Mouse (Mus musculus) heart, adult 2 months (tissue): ENCODE data around the gene Mrgprg.

Experiments
- CTCF ChIP-seq: fragments of 200-600 bp; IDR thresholded peaks from 2 replicates; pipeline ENCODE4 v1.8.1; 2022; ENCODE audit warnings: antibody characterized with exemption, mild to moderate bottlenecking, moderate library complexity
- EP300 ChIP-seq: fragments of 200-500 bp; IDR thresholded peaks from 2 replicates; pipeline ENCODE4 v1.6.1; 2011; ENCODE audit warnings: low read depth, low read length, control low read depth; ENCODE audit not compliant: insufficient read depth
- POLR2A ChIP-seq: fragments of 200-500 bp; IDR thresholded peaks from 2 replicates; pipeline ENCODE4 v1.6.1; 2011; ENCODE audit warnings: mild to moderate bottlenecking, low read depth, low read length, control low read depth; ENCODE audit not compliant: insufficient read depth

- TF ChIP-seq CTCF (no peak), POLR2A (no peak), EP300 (no peak)
Measured at GRCm38 (mm10) chr7:143801195-143802065, 34.6 kb upstream of the Mrgprg start.
